Mouse (Mus musculus) adrenal gland, postnatal 14 days (tissue): ENCODE data around the gene Naa15. TPM values are rescaled to one million over a fixed set of nuclear protein-coding genes. Genes with fewer than 3 reads are reported as not detected.

ENCODE experiments used
- DNase-seq: peaks from one replicate; pipeline ENCODE4 v3.0.0; 2021; ENCODE audit warnings: mixed read lengths
- total RNA-seq: library from RNA; stranded (reverse); gene quantifications from 2 replicates; pipeline ENCODE4 v1.2.3, GENCODE M21; 2021

Naa15 gene
- total RNA-seq, 1 experiment from 2014 or later = 47.8 TPM

DNA sequence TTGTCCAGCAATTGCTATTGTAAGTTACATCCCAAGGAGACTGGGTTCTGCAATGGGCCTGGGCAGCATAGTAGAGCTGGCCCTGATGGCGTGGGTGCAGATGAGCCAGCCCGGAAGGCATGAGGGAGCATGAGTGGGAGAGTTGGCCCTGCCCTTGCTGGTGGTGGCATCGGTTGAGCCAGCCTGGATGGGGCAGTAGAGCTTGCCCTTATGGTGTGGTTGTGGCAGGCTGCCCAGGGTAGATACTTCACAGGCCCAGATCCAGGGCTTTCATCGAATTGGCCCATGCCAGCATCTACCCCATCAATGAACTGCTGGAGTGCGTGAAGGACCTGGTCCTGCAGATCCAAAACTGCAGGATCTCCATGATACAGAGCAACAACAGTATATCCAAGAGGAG is 97.0 kb downstream of the Naa15 start:
- DNase-seq = no peak

- DNase-seq = no peak
Observed at GRCm38 (mm10) chr3:51517467-51517866, 102.5 kb downstream of the Naa15 start.

GRCm38 (mm10) chr3:51517878-51518762 is 103.2 kb downstream of the Naa15 start:
- DNase-seq = no peak

- no peak for DNase-seq
Observed at GRCm38 (mm10) chr3:51518763-51519121, 103.8 kb downstream of the Naa15 start.

DNA sequence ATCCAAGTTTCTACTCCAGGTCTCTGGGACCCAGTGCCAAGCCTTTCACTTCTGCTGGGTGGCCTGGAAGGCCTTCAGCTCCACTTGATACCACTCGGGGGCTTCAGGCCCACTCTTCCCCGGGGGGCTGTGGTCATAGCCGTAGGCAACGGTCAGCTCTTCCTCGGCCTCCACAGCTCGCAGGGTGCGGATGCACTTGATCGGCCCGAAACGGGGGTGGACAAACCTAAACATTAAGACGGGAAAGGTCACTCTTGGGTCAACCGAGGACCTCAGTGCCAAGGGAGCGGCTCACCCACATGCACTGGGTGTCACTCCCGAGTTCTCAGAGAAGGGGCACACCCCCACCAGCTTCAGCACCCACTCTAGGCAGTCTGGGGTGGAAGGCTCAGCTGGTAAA is 106.3 kb downstream of the Naa15 start:
- DNase-seq = no peak

DNA sequence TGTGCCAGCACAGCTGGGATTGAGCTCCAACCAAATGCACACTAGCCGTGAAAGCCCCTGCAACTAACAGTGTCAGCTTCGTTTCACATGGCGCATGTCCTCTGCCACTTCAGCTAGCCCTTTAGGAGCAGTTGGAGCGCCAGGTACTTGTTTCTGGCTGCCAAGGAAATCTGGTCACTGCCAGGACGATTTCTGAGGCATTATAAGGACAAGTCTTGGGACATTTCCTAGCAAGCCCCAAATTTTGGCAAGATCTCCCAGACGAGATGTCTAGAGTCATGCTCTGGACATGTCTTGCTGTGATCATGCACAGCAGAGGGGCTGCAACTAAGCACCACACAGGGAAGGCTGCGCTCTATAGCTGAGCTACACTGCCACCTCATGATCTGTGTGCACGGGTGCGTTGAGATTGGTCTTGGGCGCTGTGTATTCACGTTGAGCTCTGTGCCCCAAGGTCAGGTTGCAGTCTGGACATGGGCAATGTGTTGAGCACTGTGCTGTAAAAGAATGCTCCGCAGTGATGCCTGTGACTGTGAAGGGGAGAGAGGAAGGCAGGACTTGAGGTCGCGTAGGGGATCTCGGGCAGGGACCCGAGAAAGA is 110.3 kb downstream of the Naa15 start:
- peak; percentile 44 for DNase-seq

Other genes with a start within 250 kb of the Naa15 start
- 28.7 and 44.7 TPM in 2 replicates for gene Noct, start 190.7 kb upstream of the Naa15 start, total RNA-seq
- 87.8 and 88.4 TPM in 2 replicates for gene Elf2, start 74.5 kb upstream of the Naa15 start, total RNA-seq
- 308 and 324 TPM in 2 replicates for gene Mgarp, start 18.4 kb upstream of the Naa15 start, total RNA-seq
- 888 and 904 TPM in 2 replicates for gene Ndufc1, start 6.2 kb upstream of the Naa15 start, total RNA-seq
- gene Rab33b, start 68.8 kb downstream of the Naa15 start, total RNA-seq = 13.1 TPM in 2 replicates
- gene Setd7, start 145.7 kb downstream of the Naa15 start, total RNA-seq = 33.5 and 47.5 TPM in 2 replicates
- gene Mgst2, start 245.2 kb downstream of the Naa15 start, total RNA-seq = 65.8 and 71.2 TPM in 2 replicates